Mouse (Mus musculus) ES-Bruce4 (cell line): ENCODE data around the gene Cd68. TPM values are rescaled to one million over a fixed set of nuclear protein-coding genes. Genes with fewer than 3 reads are reported as not detected.

Experiments
- H3K27ac ChIP-seq: 2 replicates; pipeline ENCODE4 v1.5.1; 2012; ENCODE audit warnings: low read length, inconsistent platforms; ENCODE audit not compliant: insufficient read depth
- H3K27me3 ChIP-seq: 2 replicates; pipeline ENCODE4 v1.6.1; 2012; ENCODE audit warnings: mild to moderate bottlenecking, low read length, inconsistent platforms; ENCODE audit not compliant: control insufficient read depth, poor library complexity, insufficient read depth, severe bottlenecking
- H3K36me3 ChIP-seq: 2 replicates; pipeline ENCODE4 v1.6.1; 2012; ENCODE audit warnings: inconsistent platforms, mild to moderate bottlenecking, low read length, moderate library complexity; ENCODE audit not compliant: control insufficient read depth, poor library complexity, insufficient read depth, severe bottlenecking
- H3K4me1 ChIP-seq: one replicate; pipeline ENCODE4 v1.8.1; 2011; ENCODE audit warnings: low read length; ENCODE audit not compliant: control insufficient read depth, insufficient read depth
- H3K4me3 ChIP-seq: 2 replicates; pipeline ENCODE4 v1.5.1; 2011; ENCODE audit warnings: low read depth, mild to moderate bottlenecking, low read length
- H3K9ac ChIP-seq: 2 replicates; pipeline ENCODE4 v1.6.1; 2012; ENCODE audit warnings: low read depth, mild to moderate bottlenecking, inconsistent platforms; ENCODE audit not compliant: poor library complexity, severe bottlenecking
- H3K9me3 ChIP-seq: replicated peaks from 2 replicates; pipeline ENCODE4 v1.6.1; 2012; ENCODE audit warnings: mild to moderate bottlenecking, low read length, inconsistent platforms; ENCODE audit not compliant: control insufficient read depth, poor library complexity, insufficient read depth, severe bottlenecking
- CTCF ChIP-seq: IDR thresholded peaks from one replicate; pipeline ENCODE4 v1.8.1; 2011; ENCODE audit warnings: low read depth, low read length
- EP300 ChIP-seq: IDR thresholded peaks from 2 replicates; pipeline ENCODE4 v1.6.1; 2011; ENCODE audit warnings: low read depth, low read length; ENCODE audit not compliant: insufficient read depth
- POLR2A ChIP-seq: IDR thresholded peaks from one replicate; pipeline ENCODE4 v1.8.1; 2011; ENCODE audit warnings: low read length; ENCODE audit not compliant: insufficient read depth
- polyA plus RNA-seq: library from polyadenylated mRNA; stranded (reverse); fragments of >200 nt; gene quantifications from 2 replicates; pipeline ENCODE4 v1.2.4, GENCODE M21; 2011; ENCODE audit warnings: low read depth; ENCODE audit not compliant: missing spikeins, insufficient read depth, insufficient read length

Cd68 gene
- polyA plus RNA-seq, 1 experiment = 36.2 TPM

DNA sequence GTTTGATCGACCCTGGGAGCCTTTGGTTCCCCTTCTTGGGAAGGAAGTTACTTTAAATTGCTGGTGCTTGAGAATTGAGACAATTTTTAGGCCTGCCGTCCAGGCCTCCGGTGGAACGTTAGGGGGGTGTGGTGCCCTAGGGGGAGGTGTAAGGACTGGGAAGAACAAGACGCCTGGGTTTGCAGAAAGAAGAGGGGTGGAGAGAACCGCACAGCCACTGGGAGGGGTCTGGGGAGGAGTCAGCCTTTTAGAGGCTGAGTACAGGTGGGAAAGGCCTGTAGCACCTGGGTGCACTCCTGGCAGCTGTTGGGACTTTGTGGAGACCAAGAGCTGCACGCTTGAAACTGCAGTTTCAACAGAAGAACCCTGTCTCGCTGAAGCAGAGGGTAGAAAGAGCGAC is 11.2 kb downstream of the Cd68 start:
- no peaks in the 10 kb centered on the region for H3K9me3 ChIP-seq
- H3K36me3 ChIP-seq = peaks cover 32% of the 10 kb centered on the region
- peak overlapping the region; percentile 77 for H3K4me3 ChIP-seq
- peak; percentile 97 for TF ChIP-seq POLR2A
- peak; percentile 70; the same call in 1 of the 2 replicates for TF ChIP-seq EP300
- TF ChIP-seq CTCF = no peak
- peak overlapping the region; percentile 85 for H3K27ac ChIP-seq
- H3K27me3 ChIP-seq = no peaks in the 10 kb centered on the region
- H3K9ac ChIP-seq = peak overlapping the region; percentile 77
- no peaks in the 10 kb centered on the region for H3K4me1 ChIP-seq

DNA sequence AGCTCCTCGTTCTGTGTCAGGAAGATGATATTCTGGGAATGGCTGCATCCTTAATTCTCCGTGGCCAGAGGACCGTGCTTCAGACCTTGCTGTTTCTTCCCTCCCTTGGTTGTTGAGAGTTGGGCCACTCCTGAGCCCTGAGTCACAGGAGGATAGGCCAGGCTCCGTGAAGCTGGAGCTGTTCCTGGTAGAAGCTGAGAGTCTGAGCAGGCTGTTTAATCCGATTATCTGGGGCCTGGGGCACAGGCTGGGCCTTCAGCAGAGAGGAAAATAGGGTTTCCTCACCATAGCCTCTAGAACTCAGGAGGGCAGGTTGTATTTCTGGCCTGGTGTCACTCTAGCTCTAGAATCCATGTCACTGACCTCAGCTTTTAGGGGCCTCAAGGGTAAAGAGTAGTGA is 12.6 kb downstream of the Cd68 start:
- peak overlapping the region; percentile 85 for H3K27ac ChIP-seq
- H3K36me3 ChIP-seq = peaks cover 40% of the 10 kb centered on the region

DNA sequence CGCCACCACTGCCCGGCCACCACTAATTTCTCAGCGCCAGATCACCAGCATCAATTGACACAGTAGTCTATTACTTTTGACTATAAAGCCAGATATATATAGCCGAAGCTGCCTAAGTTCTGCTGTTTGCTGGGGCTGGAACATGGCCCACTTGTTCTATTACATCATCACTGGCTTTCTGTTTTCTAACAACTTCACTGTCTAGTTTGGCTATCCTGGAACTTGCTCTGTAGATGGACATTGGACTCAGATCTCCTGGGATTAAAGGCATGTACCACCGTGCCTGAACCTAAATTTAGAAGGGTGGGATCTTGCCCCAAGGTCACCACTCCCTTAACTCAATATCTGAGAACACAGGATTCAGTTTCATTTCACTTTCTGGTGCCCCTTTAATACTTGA is 20.1 kb downstream of the Cd68 start:
- Histone ChIP-seq H3K27ac (no peak overlapping the region), H3K27me3 (no peaks in the 10 kb centered on the region), H3K9me3 (no peaks in the 10 kb centered on the region), H3K4me1 (no peaks in the 10 kb centered on the region), H3K36me3 (peaks cover 88% of the 10 kb centered on the region), H3K4me3 (no peak overlapping the region), H3K9ac (no peak overlapping the region)
- TF ChIP-seq EP300 (no peak), POLR2A (no peak), CTCF (no peak)

More for the DNA sequence above, 12.6 kb downstream of the Cd68 start:
- no peak overlapping the region for H3K9ac ChIP-seq
- TF ChIP-seq EP300 (no peak), POLR2A (no peak), CTCF (no peak)
- H3K27me3 ChIP-seq = no peaks in the 10 kb centered on the region
- no peaks in the 10 kb centered on the region for H3K9me3 ChIP-seq
- no peaks in the 10 kb centered on the region for H3K4me1 ChIP-seq
- no peak overlapping the region for H3K4me3 ChIP-seq

DNA sequence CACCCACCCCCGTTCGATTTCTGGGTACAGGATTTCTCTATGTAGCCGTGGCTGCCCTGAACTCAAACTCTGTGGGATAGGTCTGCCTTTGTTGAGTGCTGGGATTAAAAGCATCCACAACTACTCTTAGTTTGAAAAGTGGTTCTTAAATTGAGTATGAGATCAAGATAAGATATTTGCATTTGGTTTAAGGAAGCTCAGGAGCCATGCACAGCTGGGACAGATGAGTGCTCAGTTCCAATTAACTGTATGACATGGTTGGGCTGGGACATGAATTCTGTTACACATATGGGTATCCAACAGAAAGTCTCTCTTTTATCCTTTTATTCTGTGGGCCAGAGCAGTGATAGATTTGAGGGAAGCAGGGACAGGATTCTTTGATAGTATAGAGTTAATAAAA is 30.5 kb downstream of the Cd68 start:
- Histone ChIP-seq H3K9ac (peak overlapping the region; percentile 33), H3K36me3 (peaks cover 49% of the 10 kb centered on the region)

DNA sequence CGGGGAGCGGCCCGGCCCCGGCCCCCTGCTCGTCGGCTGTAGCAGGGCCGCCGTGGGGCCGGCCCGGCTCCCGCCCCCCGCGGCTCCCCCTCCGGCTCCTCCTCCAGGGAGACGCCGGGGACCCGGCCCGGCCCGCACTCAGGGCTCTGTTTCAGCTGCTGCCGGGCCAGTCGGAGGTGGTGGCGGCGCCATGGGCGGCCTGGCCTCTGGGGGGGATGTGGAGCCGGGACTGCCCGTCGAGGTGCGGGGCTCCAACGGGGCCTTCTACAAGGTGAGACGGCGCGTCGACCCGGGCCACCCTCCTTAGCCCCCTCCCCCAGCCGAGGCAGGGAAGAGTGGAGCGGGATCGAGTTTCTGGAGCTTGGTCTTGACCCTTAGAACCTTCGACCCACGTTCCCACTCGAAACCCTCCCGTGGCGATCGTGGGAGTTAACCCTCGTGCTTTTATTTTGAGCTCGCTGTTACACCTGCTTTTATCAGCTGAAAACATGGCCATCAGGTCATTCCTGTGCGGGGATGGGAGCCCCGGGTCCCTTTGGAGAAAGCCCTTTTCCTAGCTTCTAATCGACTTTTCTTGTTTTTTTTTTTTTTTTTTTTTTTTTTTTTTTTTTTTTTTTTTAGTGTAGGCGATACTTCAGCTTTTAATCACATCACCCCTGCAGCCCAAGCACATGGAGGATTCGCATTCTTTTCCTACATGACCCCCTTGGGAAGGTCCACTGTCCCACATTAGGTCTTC is 32.7 kb downstream of the Cd68 start:
- Histone ChIP-seq H3K4me3 (peak overlapping the region; percentile 89), H3K9ac (peak overlapping the region; percentile 96), H3K27me3 (no peaks in the 10 kb centered on the region), H3K9me3 (no peaks in the 10 kb centered on the region), H3K27ac (peak overlapping the region; percentile 39), H3K36me3 (peaks cover 32% of the 10 kb centered on the region), H3K4me1 (no peaks in the 10 kb centered on the region)
- TF ChIP-seq POLR2A (no peak), EP300 (no peak), CTCF (no peak)

More for the DNA sequence above, 30.5 kb downstream of the Cd68 start:
- TF ChIP-seq CTCF (no peak), POLR2A (no peak), EP300 (no peak)
- Histone ChIP-seq H3K4me3 (no peak overlapping the region), H3K9me3 (no peaks in the 10 kb centered on the region), H3K27ac (no peak overlapping the region), H3K27me3 (no peaks in the 10 kb centered on the region), H3K4me1 (no peaks in the 10 kb centered on the region)

DNA sequence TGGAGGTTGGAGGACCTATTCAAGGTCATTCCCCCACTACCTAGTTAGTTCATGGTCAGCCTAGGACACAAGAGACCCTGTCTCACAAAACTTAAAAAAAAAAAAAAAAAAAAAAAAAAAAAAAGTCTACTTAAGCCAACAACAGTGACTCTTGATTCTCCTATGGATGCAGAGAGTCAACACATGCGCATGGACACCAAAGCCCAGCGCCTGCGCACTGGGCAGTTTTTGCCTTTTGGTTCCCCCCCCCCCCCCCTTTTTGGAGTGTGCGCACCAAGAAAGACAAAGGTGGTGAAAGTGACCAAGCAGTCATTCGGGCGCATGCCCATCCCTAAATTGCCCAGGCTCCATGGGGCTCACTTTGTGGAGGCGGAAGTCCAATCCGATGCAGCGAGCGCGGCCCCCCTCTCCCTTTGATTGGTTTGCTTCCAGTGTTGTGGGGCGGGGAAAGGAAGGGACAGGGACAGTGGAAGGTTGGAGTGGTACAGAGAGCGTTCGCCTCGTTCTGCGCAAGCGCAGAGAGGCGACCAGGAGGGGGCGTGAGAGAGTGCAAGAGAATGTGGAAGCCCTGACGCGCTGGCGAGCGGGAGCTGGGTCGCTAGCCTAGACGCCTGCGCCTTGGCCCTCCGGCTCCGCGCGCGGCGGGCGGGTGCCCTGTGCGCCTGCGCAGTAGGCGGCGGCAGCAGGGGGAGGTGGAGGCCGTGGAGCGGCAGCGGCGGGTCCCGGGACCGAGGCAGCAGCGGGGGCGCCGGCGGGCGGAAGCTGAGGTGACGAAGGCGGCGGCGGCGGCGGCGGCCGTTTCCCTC is 33.5 kb downstream of the Cd68 start, which contains the start of gene Fxr2:
Fxr2 (plus strand) TSS at position 707 of the 806 bp plus-strand sequence.
- no peaks in the 10 kb centered on the region for H3K9me3 ChIP-seq
- peaks cover 26% of the 10 kb centered on the region for H3K36me3 ChIP-seq
- H3K27ac ChIP-seq = peak within 1 kb of the TSS; percentile 88
- peak within 1 kb of the TSS; percentile 96 for H3K9ac ChIP-seq
- H3K4me1 ChIP-seq = no peaks in the 10 kb centered on the region
- peak within 1 kb of the TSS; percentile 89 for H3K4me3 ChIP-seq
- TF ChIP-seq POLR2A (peak; percentile 23), CTCF (peak; percentile 72), EP300 (0 out of 2 replicates have a peak, but pooled peaks have one; percentile 27)
- H3K27me3 ChIP-seq = no peaks in the 10 kb centered on the region
